Comparison of ENCODE assay signal across 8 mouse cellular contexts in the genomic region with DNA sequence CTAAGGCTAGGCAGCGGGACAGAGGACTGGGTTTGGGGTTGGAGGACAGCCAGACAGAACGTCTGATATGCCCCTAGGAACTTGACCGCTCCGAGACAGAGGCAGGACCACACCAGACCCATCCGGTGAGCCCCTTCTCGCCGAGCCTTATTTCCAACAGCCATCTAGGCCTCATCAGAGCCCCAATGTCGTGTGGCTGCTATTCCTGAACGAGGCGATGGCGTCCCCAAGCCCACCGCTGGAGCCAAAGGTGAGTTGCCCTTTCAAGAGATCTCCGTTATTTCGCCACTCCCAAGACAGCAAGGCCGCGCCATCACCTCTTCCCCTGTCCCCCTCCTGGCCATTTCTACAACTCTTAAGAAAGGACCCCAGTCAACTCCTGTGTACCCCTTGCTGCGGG. TPM values are rescaled to one million over a fixed set of nuclear protein-coding genes. Genes with fewer than 3 reads are reported as not detected.
DNase-seq lines count a peak whose midpoint lies in the region; ATAC-seq and TF ChIP-seq lines count a peak whose summit lies in the region.

No protein-coding gene starts in this region.

- no peaks in the 10 kb centered on the region; the same call in 1 of the 2 replicates for H3K36me3 ChIP-seq in spleen, adult 2 months (ENCODE audit: control insufficient read depth, insufficient read depth, low read length)
- H3K36me3 ChIP-seq in limb, embryonic 15.5 days, result peaks cover 15% of the 10 kb centered on the region
- H3K36me3 ChIP-seq in stomach, embryonic 14.5 days (ENCODE audit: control insufficient read depth, insufficient read depth, low read length), result no peaks in the 10 kb centered on the region

- peak in 1 of 2 experiments; percentile 25 for DNase-seq in spleen, adult 2 months (ENCODE audit: low read depth in 1 of 2, low spot score in 2 of 2)
- DNase-seq in spleen, postnatal 10 days (ENCODE audit: low spot score in 2 of 2), result no peak
- DNase-seq in layer of hippocampus, adult 11-12 months (ENCODE audit: low spot score), result no peak
- DNase-seq in cerebellum, adult 8-10 months, result no peak

- H3K4me3 ChIP-seq in spleen, adult 2 months (ENCODE audit: extremely low read depth, insufficient read depth, insufficient read length), result peak overlapping the region; percentile 87
- H3K4me3 ChIP-seq in embryonic fibroblast, embryonic 13.5 days (ENCODE audit: insufficient read depth, low read length), result peak overlapping the region; percentile 95
- peak overlapping the region; percentile 68 for H3K4me3 ChIP-seq in limb, embryonic 15.5 days
- peak overlapping the region; percentile 69 for H3K4me3 ChIP-seq in stomach, embryonic 14.5 days (ENCODE audit: low read depth, low read length)

- H3K9ac ChIP-seq in limb, embryonic 15.5 days, result peak overlapping the region; percentile 39
- H3K9ac ChIP-seq in stomach, embryonic 14.5 days (replicated peaks; ENCODE audit: low read depth, low read length), result peak overlapping the region; percentile 34; the same call in 1 of the 2 replicates

- no peak for TF ChIP-seq POLR2A in spleen, adult 2 months (IDR thresholded peaks at IDR 0.05; ENCODE audit: low read depth, low read length)
- TF ChIP-seq POLR2A in embryonic fibroblast, embryonic 13.5 days (IDR thresholded peaks at IDR 0.05; ENCODE audit: low read depth, low read length), result no peak

- no peak for TF ChIP-seq CTCF in spleen, adult 2 months (IDR thresholded peaks at IDR 0.05; ENCODE audit: extremely low read depth, insufficient read depth, insufficient read length, insufficient replicate concordance)
- TF ChIP-seq CTCF in embryonic fibroblast, embryonic 13.5 days (IDR thresholded peaks at IDR 0.05; ENCODE audit: borderline replicate concordance, insufficient read depth, low read length), result no peak

- no peak overlapping the region for H3K27ac ChIP-seq in spleen, adult 2 months (ENCODE audit: insufficient read depth, low read length)
- no peak overlapping the region for H3K27ac ChIP-seq in embryonic fibroblast, embryonic 13.5 days (ENCODE audit: insufficient read depth, low read length)
- H3K27ac ChIP-seq in limb, embryonic 15.5 days, result peak overlapping the region; percentile 71
- H3K27ac ChIP-seq in stomach, embryonic 14.5 days (ENCODE audit: low read length), result peak overlapping the region; percentile 2; the same call in 1 of the 2 replicates

- H3K27me3 ChIP-seq in spleen, adult 2 months (ENCODE audit: control insufficient read depth, insufficient read depth, low read length), result no peaks in the 10 kb centered on the region
- H3K27me3 ChIP-seq in limb, embryonic 15.5 days, result no peaks in the 10 kb centered on the region
- no peaks in the 10 kb centered on the region for H3K27me3 ChIP-seq in stomach, embryonic 14.5 days (ENCODE audit: control insufficient read depth, insufficient read depth, low read length)

- H3K9me3 ChIP-seq in limb, embryonic 15.5 days, result no peaks in the 10 kb centered on the region
- no peaks in the 10 kb centered on the region for H3K9me3 ChIP-seq in stomach, embryonic 14.5 days (ENCODE audit: control insufficient read depth, low read depth, low read length)

- under 1% methylated on average over 17 of the region's 17 CpGs for WGBS in spleen, adult 2 months
- under 1% methylated on average over 14 of the region's 17 CpGs for WGBS in limb, embryonic 15.5 days
- 1% methylated on average over 17 of the region's 17 CpGs for WGBS in stomach, embryonic 14.5 days

- ATAC-seq in limb, embryonic 15.5 days (ENCODE audit: insufficient number of reproducible peaks, low FRiP score, low TSS enrichment, low read depth), result peak; percentile 66
- peak; percentile 72 for ATAC-seq in stomach, embryonic 14.5 days (ENCODE audit: insufficient number of reproducible peaks, insufficient read depth, low FRiP score, low read depth)
- ATAC-seq in monocyte, adult 5-6 weeks (replicated peaks; ENCODE audit: insufficient number of reproducible peaks, low FRiP score, low TSS enrichment, poor library complexity, severe bottlenecking), result no peak; the same call in 1 of the 2 replicates

- H3K4me1 ChIP-seq in spleen, adult 2 months (ENCODE audit: control insufficient read depth, insufficient read depth, insufficient read length), result peaks cover 6% of the 10 kb centered on the region; the same call in 1 of the 2 replicates
- peaks cover 4% of the 10 kb centered on the region; the same call in 1 of the 2 replicates for H3K4me1 ChIP-seq in embryonic fibroblast, embryonic 13.5 days (ENCODE audit: control insufficient read depth, insufficient read depth, low read length)
- peaks cover 17% of the 10 kb centered on the region for H3K4me1 ChIP-seq in limb, embryonic 15.5 days
- H3K4me1 ChIP-seq in stomach, embryonic 14.5 days (ENCODE audit: control insufficient read depth, insufficient read depth, low read length), result peaks cover 5% of the 10 kb centered on the region; the same call in 1 of the 2 replicates

- H3K4me2 ChIP-seq in limb, embryonic 15.5 days, result peak overlapping the region; percentile 56
- H3K4me2 ChIP-seq in stomach, embryonic 14.5 days (replicated peaks; ENCODE audit: low read depth, low read length), result peak overlapping the region; percentile 42

RNA-seq across cellular contexts. Expression of gene Zfp189, which starts 0.4 kb away (rescaled TPM):
- 0.58 and 0.62 TPM in 2 replicates for polyA plus RNA-seq in spleen, adult 2 months (2012; rRNA removed)
- 5.0 and 7.1 TPM in 2 replicates for polyA plus RNA-seq in embryonic fibroblast, embryonic 13.5 days (2011; ENCODE audit: insufficient read length, low read depth, missing spikeins)
- polyA plus RNA-seq in limb, embryonic 15.5 days (2015; fragmentation: Nextera tagmentation; extraction: Ambion mirVana), result 10.1 and 11.2 TPM in 2 replicates
- 7.1 and 8.7 TPM in 2 replicates for polyA plus RNA-seq in stomach, embryonic 14.5 days (2014; fragmentation: Nextera tagmentation; extraction: Ambion mirVana)
- total RNA-seq in monocyte, adult 5-6 weeks (2017), result 0.75 to 5.6 TPM (median 3.2 TPM) in 3 replicates

RNA-seq across cellular contexts. Expression of gene Mrpl50, which starts 0.5 kb away (rescaled TPM):
- polyA plus RNA-seq in spleen, adult 2 months (2012; rRNA removed), result 1.2 and 1.4 TPM in 2 replicates
- 33.4 and 41.7 TPM in 2 replicates for polyA plus RNA-seq in embryonic fibroblast, embryonic 13.5 days (2011; ENCODE audit: insufficient read length, low read depth, missing spikeins)
- 72.3 and 72.5 TPM in 2 replicates for polyA plus RNA-seq in limb, embryonic 15.5 days (2015; fragmentation: Nextera tagmentation; extraction: Ambion mirVana)
- polyA plus RNA-seq in stomach, embryonic 14.5 days (2014; fragmentation: Nextera tagmentation; extraction: Ambion mirVana), result 91.4 and 93.6 TPM in 2 replicates
- 14.9 to 18.6 TPM (median 15.7 TPM) in 3 replicates for total RNA-seq in monocyte, adult 5-6 weeks (2017)

RNA-seq across cellular contexts. Expression of gene Baat, which starts 15.0 kb away (rescaled TPM):
- polyA plus RNA-seq in spleen, adult 2 months (2012; rRNA removed), result not detected in 2 replicates
- not detected in 2 replicates for polyA plus RNA-seq in embryonic fibroblast, embryonic 13.5 days (2011; ENCODE audit: insufficient read length, low read depth, missing spikeins)
- 0.12 TPM in 1 of 2 replicates, not detected in the other for polyA plus RNA-seq in limb, embryonic 15.5 days (2015; fragmentation: Nextera tagmentation; extraction: Ambion mirVana)
- 0.20 TPM in 1 of 2 replicates, not detected in the other for polyA plus RNA-seq in stomach, embryonic 14.5 days (2014; fragmentation: Nextera tagmentation; extraction: Ambion mirVana)
- total RNA-seq in monocyte, adult 5-6 weeks (2017), result not detected in 3 replicates

RNA-seq across cellular contexts. Expression of gene Aldob, which starts 28.0 kb away (rescaled TPM):
- 0.13 and 1.1 TPM in 2 replicates for polyA plus RNA-seq in spleen, adult 2 months (2012; rRNA removed)
- not detected in 2 replicates for polyA plus RNA-seq in embryonic fibroblast, embryonic 13.5 days (2011; ENCODE audit: insufficient read length, low read depth, missing spikeins)
- 0.20 and 0.86 TPM in 2 replicates for polyA plus RNA-seq in limb, embryonic 15.5 days (2015; fragmentation: Nextera tagmentation; extraction: Ambion mirVana)
- polyA plus RNA-seq in stomach, embryonic 14.5 days (2014; fragmentation: Nextera tagmentation; extraction: Ambion mirVana), result 2.6 and 2.7 TPM in 2 replicates
- total RNA-seq in monocyte, adult 5-6 weeks (2017), result not detected in 3 replicates

RNA-seq across cellular contexts. Expression of gene Acnat1, which starts 47.6 kb away (rescaled TPM):
- not detected in 2 replicates for polyA plus RNA-seq in spleen, adult 2 months (2012; rRNA removed)
- polyA plus RNA-seq in embryonic fibroblast, embryonic 13.5 days (2011; ENCODE audit: insufficient read length, low read depth, missing spikeins), result not detected in 2 replicates
- polyA plus RNA-seq in limb, embryonic 15.5 days (2015; fragmentation: Nextera tagmentation; extraction: Ambion mirVana), result not detected in 2 replicates
- polyA plus RNA-seq in stomach, embryonic 14.5 days (2014; fragmentation: Nextera tagmentation; extraction: Ambion mirVana), result 0.42 and 0.86 TPM in 2 replicates
- total RNA-seq in monocyte, adult 5-6 weeks (2017), result not detected in 3 replicates

Comparison
In these comparisons a context has a peak if more than half of its experiments do, and no peak if none do; other contexts are left out.
1. H3K27ac ChIP-seq: peak in limb, embryonic 15.5 days (single experiment) and stomach, embryonic 14.5 days (single experiment); none in spleen, adult 2 months (single experiment) and embryonic fibroblast, embryonic 13.5 days (single experiment).
2. RNA of gene Mrpl50, which starts 0.5 kb away (polyA plus RNA-seq): 91.4 to 93.6 TPM in stomach, embryonic 14.5 days, 72.3 to 72.5 TPM in limb, embryonic 15.5 days and 33.4 to 41.7 TPM in embryonic fibroblast, embryonic 13.5 days; 1.2 to 1.4 TPM in spleen, adult 2 months; every median in the first group is over 10 times any median in the second.
3. Peak in every context shown above with its lines, with median percentiles within 50 percentile points of each other: H3K4me3 ChIP-seq.